Mouse (Mus musculus) forebrain, postnatal 0 days (tissue): Measurements from ENCODE around the gene Olfr1367. TPM values are rescaled to one million over a fixed set of nuclear protein-coding genes. Genes with fewer than 3 reads are reported as not detected.

Experiments
- ATAC-seq: fragments of 200-750 bp; cut with Nextera tagmentation; 2 replicates; pipeline ENCODE4 v1.8.0; 2017; ENCODE audit warnings: mild to moderate bottlenecking, moderate library complexity
- DNase-seq: peaks from one replicate; pipeline ENCODE4 v3.0.0-alpha.2; 2015
- H3K27ac ChIP-seq: fragments of 300-500 bp; sonication (generic); 2 replicates; pipeline ENCODE4 v1.5.1; 2014; ENCODE audit warnings: low read depth, mild to moderate bottlenecking, antibody characterized with exemption, low read length, moderate library complexity, mixed read lengths
- H3K27me3 ChIP-seq: fragments of 300-500 bp; sonication (generic); 2 replicates; pipeline ENCODE4 v1.6.1; 2014; ENCODE audit warnings: mild to moderate bottlenecking, low read length, mixed read lengths; ENCODE audit not compliant: insufficient read depth
- H3K36me3 ChIP-seq: fragments of 300-500 bp; sonication (generic); 2 replicates; pipeline ENCODE4 v1.6.1; 2014; ENCODE audit warnings: mild to moderate bottlenecking, moderate library complexity; ENCODE audit not compliant: insufficient read depth
- H3K4me1 ChIP-seq: fragments of 300-500 bp; sonication (generic); 2 replicates; pipeline ENCODE4 v1.6.1; 2014; ENCODE audit warnings: antibody characterized with exemption; ENCODE audit not compliant: insufficient read depth
- H3K4me2 ChIP-seq: fragments of 300-500 bp; sonication (generic); 2 replicates; pipeline ENCODE4 v1.6.1; 2014; ENCODE audit warnings: low read depth, mild to moderate bottlenecking, moderate library complexity
- H3K4me3 ChIP-seq: fragments of 300-500 bp; sonication (generic); 2 replicates; pipeline ENCODE4 v1.5.1; 2014; ENCODE audit warnings: low read depth, low read length, mixed read lengths
- H3K9ac ChIP-seq: fragments of 300-500 bp; sonication (generic); 2 replicates; pipeline ENCODE4 v1.6.1; 2014; ENCODE audit warnings: mild to moderate bottlenecking
- H3K9me3 ChIP-seq: fragments of 300-500 bp; sonication (generic); 2 replicates; pipeline ENCODE4 v1.6.1; 2016; ENCODE audit warnings: low read length
- CTCF ChIP-seq: sonication (generic); IDR thresholded peaks from 2 replicates; pipeline ENCODE4 v1.5.1; 2016; ENCODE audit warnings: antibody characterized with exemption, control low read depth, low read depth
- WGBS: fragments of 180-500 bp; shearing (Covaris S2); extraction: QIAGEN DNeasy Blood & Tissue Kit; methylation state at CpG from one replicate; pipeline ENCODE4 v1.1.7; 2014; 5-methylcytosine and 5-hydroxymethylcytosine counted together
- polyA plus RNA-seq: library from polyadenylated mRNA; unstranded; fragments of >200 nt; fragmentation: Nextera tagmentation; extraction: Ambion mirVana; gene quantifications from 2 replicates; pipeline ENCODE4 v1.2.1, GENCODE M21; 2015
- total RNA-seq: library from RNA; depleted of rRNA; stranded (reverse); fragments of >200 nt; gene quantifications from 2 replicates; pipeline ENCODE4 v1.2.3, GENCODE M21; 2014; rRNA removed

The Olfr1367 gene
- total RNA-seq (not detected in 2 replicates), polyA plus RNA-seq (not detected in 2 replicates)

- Histone ChIP-seq H3K4me2 (no peak within 1 kb of the TSS), H3K9me3 (no peaks in the 10 kb centered on the region), H3K9ac (no peak within 1 kb of the TSS), H3K36me3 (no peaks in the 10 kb centered on the region), H3K27me3 (no peaks in the 10 kb centered on the region), H3K4me3 (no peak within 1 kb of the TSS), H3K27ac (no peak within 1 kb of the TSS), H3K4me1 (no peaks in the 10 kb centered on the region)
- ATAC-seq (no peak), DNase-seq (no peak)
- no peak for TF ChIP-seq CTCF
- 100% methylated on average over 1 of the region's 1 CpGs for WGBS
These were observed at the start of gene Olfr1367 for GRCm38 (mm10) chr13:21346610-21347009. Olfr1367 (plus strand) TSS chr13:21346910.

- WGBS, result 37% methylated on average over 3 of the region's 3 CpGs
These were observed 48.2 kb upstream of the Olfr1367 start for GRCm38 (mm10) chr13:21298557-21298956.

GRCm38 (mm10) chr13:21304483-21305066 lies 42.1 kb upstream of the Olfr1367 start:
- no peak for ATAC-seq

More at GRCm38 (mm10) chr13:21298557-21298956, 48.2 kb upstream of the Olfr1367 start:
- H3K4me1 ChIP-seq, result no peaks in the 10 kb centered on the region
- no peaks in the 10 kb centered on the region for H3K27me3 ChIP-seq
- no peak overlapping the region for H3K4me2 ChIP-seq
- TF ChIP-seq CTCF, result no peak
- H3K4me3 ChIP-seq, result no peak overlapping the region
- DNase-seq (no peak), ATAC-seq (no peak)
- H3K9me3 ChIP-seq, result no peaks in the 10 kb centered on the region
- no peaks in the 10 kb centered on the region for H3K36me3 ChIP-seq
- H3K9ac ChIP-seq, result no peak overlapping the region
- H3K27ac ChIP-seq, result no peak overlapping the region

GRCm38 (mm10) chr13:21309788-21310187 lies 36.9 kb upstream of the Olfr1367 start:
- no peaks in the 10 kb centered on the region for H3K27me3 ChIP-seq
- DNase-seq (no peak), ATAC-seq (no peak)
- H3K36me3 ChIP-seq, result no peaks in the 10 kb centered on the region
- H3K4me2 ChIP-seq, result no peak overlapping the region
- no peak overlapping the region for H3K4me3 ChIP-seq
- H3K9me3 ChIP-seq, result no peaks in the 10 kb centered on the region
- no peak overlapping the region for H3K9ac ChIP-seq
- WGBS, result 76% methylated on average over 2 of the region's 2 CpGs
- H3K4me1 ChIP-seq, result no peaks in the 10 kb centered on the region
- H3K27ac ChIP-seq, result no peak overlapping the region
- TF ChIP-seq CTCF, result no peak

More at GRCm38 (mm10) chr13:21304483-21305066, 42.1 kb upstream of the Olfr1367 start:
- H3K4me1 ChIP-seq, result no peaks in the 10 kb centered on the region
- H3K27me3 ChIP-seq, result no peaks in the 10 kb centered on the region
- no peak overlapping the region for H3K4me2 ChIP-seq
- H3K4me3 ChIP-seq, result no peak overlapping the region
- no peak for DNase-seq
- no peak for TF ChIP-seq CTCF
- H3K27ac ChIP-seq, result no peak overlapping the region
- no peaks in the 10 kb centered on the region for H3K36me3 ChIP-seq
- no peaks in the 10 kb centered on the region for H3K9me3 ChIP-seq
- H3K9ac ChIP-seq, result no peak overlapping the region
- WGBS, result 75% methylated on average over 3 of the region's 3 CpGs

GRCm38 (mm10) chr13:21311926-21312325 lies 34.8 kb upstream of the Olfr1367 start, which contains the start of gene Gpx6:
Gpx6 (plus strand) TSS chr13:21312125.
- DNase-seq (no peak), ATAC-seq (no peak)
- Histone ChIP-seq H3K27ac (no peak within 1 kb of the TSS), H3K9ac (no peak within 1 kb of the TSS), H3K9me3 (no peaks in the 10 kb centered on the region), H3K27me3 (no peaks in the 10 kb centered on the region), H3K4me1 (no peaks in the 10 kb centered on the region), H3K4me3 (no peak within 1 kb of the TSS), H3K36me3 (no peaks in the 10 kb centered on the region), H3K4me2 (no peak within 1 kb of the TSS)
- TF ChIP-seq CTCF, result no peak
- WGBS, result 22% methylated on average over 3 of the region's 3 CpGs

GRCm38 (mm10) chr13:21312854-21313253 lies 33.9 kb upstream of the Olfr1367 start:
- ATAC-seq, result no peak
- Histone ChIP-seq H3K4me1 (no peaks in the 10 kb centered on the region), H3K9me3 (no peaks in the 10 kb centered on the region), H3K36me3 (no peaks in the 10 kb centered on the region), H3K4me3 (no peak overlapping the region), H3K27ac (no peak overlapping the region), H3K9ac (no peak overlapping the region), H3K4me2 (no peak overlapping the region), H3K27me3 (no peaks in the 10 kb centered on the region)
- 37% methylated on average over 5 of the region's 5 CpGs for WGBS
- TF ChIP-seq CTCF, result no peak
- no peak for DNase-seq

GRCm38 (mm10) chr13:21313903-21314302 lies 32.8 kb upstream of the Olfr1367 start:
- ATAC-seq, result no peak

More at GRCm38 (mm10) chr13:21313903-21314302, 32.8 kb upstream of the Olfr1367 start:
- H3K27ac ChIP-seq, result no peak overlapping the region
- H3K9me3 ChIP-seq, result no peaks in the 10 kb centered on the region
- no peak overlapping the region for H3K9ac ChIP-seq
- H3K4me1 ChIP-seq, result no peaks in the 10 kb centered on the region
- no peaks in the 10 kb centered on the region for H3K36me3 ChIP-seq
- 83% methylated on average over 4 of the region's 4 CpGs for whole genome bisulfite sequencing
- TF ChIP-seq CTCF, result no peak
- no peaks in the 10 kb centered on the region for H3K27me3 ChIP-seq
- no peak overlapping the region for H3K4me3 ChIP-seq
- no peak overlapping the region for H3K4me2 ChIP-seq
- no peak for DNase-seq
